Mouse (Mus musculus) ES-E14 (cell line): ENCODE measurements at regions not wholly inside any gene's neighbourhood (a gene's known extent, or its start where the extent isn't known, plus 50 kb on each side); places are given as distances from the start of the nearest gene placed in this dataset.
A peak's percentile ranks its signal among the peaks of the same experiment; 100 is the strongest.

ENCODE experiments used
- DNase-seq: peaks from one replicate; pipeline ENCODE4 v3.0.0-alpha.2; 2013; ENCODE audit warnings: low read depth, low spot score
- H3K27ac ChIP-seq: 2 replicates; pipeline ENCODE4 v1.5.1; 2012; ENCODE audit warnings: low read depth, mild to moderate bottlenecking, low read length, moderate library complexity, mixed read lengths; ENCODE audit not compliant: poor library complexity, insufficient read depth, severe bottlenecking
- H3K36me3 ChIP-seq: 2 replicates; pipeline ENCODE4 v1.6.1; 2012; ENCODE audit warnings: mild to moderate bottlenecking, low read length, moderate library complexity, mixed read lengths; ENCODE audit not compliant: control insufficient read depth, poor library complexity, insufficient read depth, severe bottlenecking
- H3K4me1 ChIP-seq, 2 experiments: fragments of 150-350 bp in 1 of 2; sonication (generic) in 1 of 2; 2 replicates each; pipeline ENCODE4 v1.6.1; 2012; ENCODE audit warnings: low read length in 2 of 2, mild to moderate bottlenecking in 1 of 2, mixed read lengths in 1 of 2; ENCODE audit not compliant: control insufficient read depth in 2 of 2, insufficient read depth in 2 of 2, poor library complexity in 1 of 2
- H3K4me3 ChIP-seq, 2 experiments: fragments of 150-350 bp in 1 of 2; sonication (generic) in 1 of 2; 2 replicates each; pipeline ENCODE4 v1.5.1; 2012; ENCODE audit warnings: low read length in 2 of 2, low read depth in 1 of 2, mild to moderate bottlenecking in 1 of 2, mixed read lengths in 1 of 2; ENCODE audit not compliant: insufficient read depth in 1 of 2, poor library complexity in 1 of 2, severe bottlenecking in 1 of 2
- H3K9ac ChIP-seq: 2 replicates; pipeline ENCODE4 v1.6.1; 2012; ENCODE audit warnings: low read depth, mild to moderate bottlenecking, low read length, mixed read lengths; ENCODE audit not compliant: poor library complexity, insufficient read depth, severe bottlenecking
- H3K9me3 ChIP-seq: fragments of 150-350 bp; sonication (generic); 2 replicates; pipeline ENCODE4 v1.6.1; 2012; ENCODE audit warnings: low read depth, mild to moderate bottlenecking, low read length; ENCODE audit not compliant: control insufficient read depth, insufficient read depth
- CHD2 ChIP-seq: IDR thresholded peaks from 2 replicates; pipeline ENCODE4 v1.6.1; 2014; ENCODE audit warnings: mild to moderate bottlenecking, low read depth, low read length, inconsistent platforms
- HCFC1 ChIP-seq: IDR thresholded peaks from 2 replicates; pipeline ENCODE4 v1.6.1; 2012; ENCODE audit warnings: low read length, inconsistent platforms, borderline replicate concordance; ENCODE audit not compliant: insufficient read depth
- MAFK ChIP-seq: IDR thresholded peaks from 2 replicates; pipeline ENCODE4 v1.6.1; 2014; ENCODE audit warnings: mild to moderate bottlenecking, low read depth, low read length, inconsistent platforms; ENCODE audit not compliant: insufficient read depth
- ZC3H11A ChIP-seq: IDR thresholded peaks from 2 replicates; pipeline ENCODE4 v1.6.1; 2012; ENCODE audit warnings: low read depth, mild to moderate bottlenecking, inconsistent platforms, low read length, borderline replicate concordance
- ZNF384 ChIP-seq: IDR thresholded peaks from 2 replicates; pipeline ENCODE4 v1.6.1; 2012; ENCODE audit warnings: low read depth, low read length, inconsistent platforms
- in situ Hi-C, 2 experiments: fragments of 600-800 bp; cut with MboI; formaldehyde crosslinking; loops; one replicate each; pipeline ENCODE4 v1.15.1; 2025; ENCODE audit warnings: low sequenced_read_pairs in 2 of 2, inconsistent platforms in 1 of 2; ENCODE audit not compliant: unreplicated experiment in 2 of 2

DNA sequence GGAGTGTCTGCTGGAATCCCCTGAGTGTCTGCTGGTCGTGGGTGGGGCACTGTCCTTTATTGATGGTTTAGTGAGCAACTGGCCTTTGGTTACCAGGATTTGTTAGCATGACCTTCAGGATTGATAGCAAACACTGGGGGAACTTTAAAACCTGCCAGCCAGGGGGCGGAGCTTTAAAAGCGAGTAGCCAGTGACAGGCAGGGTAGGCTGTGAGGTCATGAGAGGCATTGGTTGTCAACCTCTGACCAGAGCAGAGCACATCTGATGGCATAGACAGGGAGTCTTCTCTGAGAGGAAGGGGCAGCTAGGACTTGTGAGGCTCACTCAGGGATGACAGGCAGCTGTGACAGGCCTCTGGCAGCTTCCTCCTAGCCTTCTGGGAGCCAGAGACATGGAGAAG lies 415.3 kb upstream of the Kcnab2 start:
- H3K36me3 ChIP-seq, result no peaks in the 10 kb centered on the region
- H3K9me3 ChIP-seq, result no peaks in the 10 kb centered on the region
- H3K4me1 ChIP-seq, result peaks cover 0 to 3% of the 10 kb centered on the region in 2 experiments; a peak in 1 of 4 replicates
- DNase-seq, result no peak
- H3K9ac ChIP-seq, result no peak overlapping the region
- no peak for TF ChIP-seq HCFC1
- TF ChIP-seq ZC3H11A, result no peak
- TF ChIP-seq ZNF384, result no peak
- TF ChIP-seq CHD2, result no peak
- TF ChIP-seq MAFK, result no peak
- H3K4me3 ChIP-seq, result no peak overlapping the region
- no peak overlapping the region for H3K27ac ChIP-seq
- in situ Hi-C loops, result no loop called here

- H3K9me3 ChIP-seq, result no peaks in the 10 kb centered on the region
- H3K9ac ChIP-seq, result no peak overlapping the region
- in situ Hi-C loops, result no loop called here
- TF ChIP-seq ZNF384 (no peak), ZC3H11A (peak; percentile 21; the same call in 1 of the 2 replicates), CHD2 (no peak)
- no peaks in the 10 kb centered on the region; a peak in 1 of 4 replicates for H3K4me1 ChIP-seq
- H3K27ac ChIP-seq, result no peak overlapping the region
- DNase-seq, result no peak
- no peak overlapping the region for H3K4me3 ChIP-seq
- no peaks in the 10 kb centered on the region for H3K36me3 ChIP-seq
Measured at GRCm38 (mm10) chr4:152889211-152889610, 411.5 kb upstream of the Kcnab2 start.

GRCm38 (mm10) chr4:152888306-152888705 lies 410.6 kb upstream of the Kcnab2 start:
- in situ Hi-C loops, result no loop called here
- no peaks in the 10 kb centered on the region for H3K9me3 ChIP-seq
- H3K4me1 ChIP-seq, result no peaks in the 10 kb centered on the region; a peak in 1 of 4 replicates
- no peak overlapping the region for H3K27ac ChIP-seq
- H3K4me3 ChIP-seq, result no peak overlapping the region
- TF ChIP-seq ZNF384 (no peak), HCFC1 (no peak), CHD2 (no peak), MAFK (no peak), ZC3H11A (no peak)
- no peak for DNase-seq
- H3K36me3 ChIP-seq, result no peaks in the 10 kb centered on the region
- H3K9ac ChIP-seq, result no peak overlapping the region

DNA sequence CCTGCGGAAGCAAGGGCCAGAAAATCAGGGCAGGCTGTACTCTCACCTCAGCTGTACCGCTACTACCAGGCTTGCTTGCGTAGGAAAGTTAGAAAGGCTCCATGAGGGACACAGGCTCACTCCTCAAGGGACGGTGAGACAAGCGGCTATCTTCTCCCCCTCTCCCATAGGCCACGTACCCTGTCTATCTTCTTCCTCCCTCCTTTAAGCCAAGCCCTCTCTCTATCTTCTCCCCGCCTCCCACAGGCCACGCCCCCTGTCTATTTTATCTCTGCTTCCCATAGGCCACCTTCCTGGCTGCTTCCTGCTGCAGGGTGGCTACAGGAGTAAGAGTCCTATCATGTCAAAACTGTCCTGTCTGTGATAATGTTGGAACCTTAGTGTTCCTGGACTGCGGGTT lies 409.1 kb upstream of the Kcnab2 start:
- H3K9me3 ChIP-seq, result no peaks in the 10 kb centered on the region
- no peak overlapping the region for H3K27ac ChIP-seq
- no peaks in the 10 kb centered on the region for H3K36me3 ChIP-seq
- peak; percentile 65 for DNase-seq
- in situ Hi-C loops, result no loop called here
- no peak for TF ChIP-seq ZNF384
- no peak for TF ChIP-seq HCFC1
- peak; percentile 51; the same call in 1 of the 2 replicates for TF ChIP-seq CHD2
- peak overlapping the region; percentile 34; the same call in 1 of the 2 replicates for H3K9ac ChIP-seq
- H3K4me3 ChIP-seq, result peak overlapping the region; percentile 40 to 64
- no peaks in the 10 kb centered on the region; a peak in 1 of 4 replicates for H3K4me1 ChIP-seq

GRCm38 (mm10) chr4:152881433-152881930 lies 403.8 kb upstream of the Kcnab2 start:
- H3K4me3 ChIP-seq, result no peak overlapping the region
- in situ Hi-C loops, result no loop called here
- no peaks in the 10 kb centered on the region for H3K36me3 ChIP-seq
- H3K9me3 ChIP-seq, result no peaks in the 10 kb centered on the region
- H3K27ac ChIP-seq, result no peak overlapping the region
- H3K9ac ChIP-seq, result no peak overlapping the region
- H3K4me1 ChIP-seq, result no peaks in the 10 kb centered on the region
- no peak for DNase-seq
- TF ChIP-seq HCFC1, result no peak
- peak; percentile 95 for TF ChIP-seq MAFK
